Mouse (Mus musculus) yolk sac, embryonic 10.5 days (tissue): ENCODE results near the gene Gm17662.

Experiments
- DNase-seq: peaks from one replicate; pipeline ENCODE4 v3.0.0-alpha.2; 2017; ENCODE audit warnings: low spot score

Gene Gm17662

DNA sequence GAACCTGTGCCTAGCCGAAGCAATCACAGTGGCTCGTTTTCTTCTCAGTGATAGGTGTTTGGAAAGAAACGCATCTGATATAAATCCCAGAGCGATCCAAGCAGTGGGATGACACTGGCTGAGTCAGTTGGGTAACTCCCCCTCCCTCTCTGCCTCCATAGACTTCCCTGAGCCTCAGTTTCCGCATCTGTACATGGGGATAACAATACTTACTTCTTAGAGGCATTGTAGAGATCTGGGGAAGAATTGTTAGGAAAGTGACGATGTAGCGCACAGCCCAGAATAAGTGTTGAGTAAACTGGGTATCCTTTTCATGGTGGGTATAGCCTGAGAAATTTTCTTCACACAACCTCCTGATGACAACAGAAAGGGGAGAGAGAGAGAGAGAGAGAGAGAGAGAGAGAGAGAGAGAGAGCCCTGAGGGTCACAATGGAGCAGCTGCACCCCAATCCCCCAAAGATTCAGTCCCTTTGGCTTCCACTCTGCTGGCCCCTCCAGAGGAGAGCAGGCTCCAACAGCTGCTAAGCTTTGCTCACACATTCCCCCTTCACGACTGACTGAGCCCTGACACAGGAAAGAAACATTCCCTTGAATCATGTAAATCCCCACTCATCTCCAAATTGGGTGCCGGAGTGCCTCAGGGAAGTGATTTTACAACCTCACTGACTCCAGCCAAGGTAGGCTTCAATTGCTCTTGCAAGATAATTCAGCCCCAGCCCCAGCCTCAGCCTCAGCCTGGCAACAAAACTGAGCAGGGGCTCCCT is 31.6 kb downstream of the Gm17662 start:
- DNase-seq = no peak

DNA sequence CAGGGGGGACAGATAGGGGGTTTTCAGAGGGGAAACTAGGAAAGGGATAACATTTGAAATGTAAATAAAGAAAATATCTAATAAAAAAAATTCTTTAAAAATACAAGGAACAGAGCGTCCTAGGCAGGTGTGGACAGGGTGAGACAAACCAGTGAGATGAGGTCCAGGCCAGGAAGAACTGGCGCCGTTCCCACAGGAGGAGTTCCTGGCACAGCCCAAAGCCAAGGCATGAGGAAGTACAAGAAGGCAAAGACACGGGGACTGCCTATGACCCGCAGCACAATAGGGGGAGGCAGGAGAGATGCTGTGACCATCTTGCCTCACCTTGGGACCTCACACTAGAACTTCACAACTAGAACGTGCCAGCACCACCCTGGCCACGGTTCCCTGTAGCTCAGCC is 34.6 kb downstream of the Gm17662 start:
- DNase-seq = no peak

DNA sequence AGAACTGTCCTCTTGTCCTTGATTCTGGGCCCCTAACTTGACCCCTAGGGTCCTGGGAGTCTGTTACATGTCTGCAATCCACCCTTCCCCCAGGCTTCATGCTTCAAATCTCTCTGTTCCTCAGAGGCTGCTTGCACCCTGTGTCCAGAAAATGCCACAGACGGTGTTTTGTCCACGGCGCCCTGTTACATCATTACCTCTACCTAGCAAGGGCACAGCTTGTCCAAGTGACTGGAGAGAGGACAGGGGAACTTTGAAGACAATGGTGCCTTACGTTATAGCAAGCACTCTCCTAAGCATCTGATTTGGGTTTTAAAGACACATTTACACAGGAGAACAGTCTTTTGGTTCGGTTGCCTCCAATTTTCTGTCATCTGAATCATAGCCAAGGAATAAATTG is 36.5 kb downstream of the Gm17662 start:
- DNase-seq = no peak

DNA sequence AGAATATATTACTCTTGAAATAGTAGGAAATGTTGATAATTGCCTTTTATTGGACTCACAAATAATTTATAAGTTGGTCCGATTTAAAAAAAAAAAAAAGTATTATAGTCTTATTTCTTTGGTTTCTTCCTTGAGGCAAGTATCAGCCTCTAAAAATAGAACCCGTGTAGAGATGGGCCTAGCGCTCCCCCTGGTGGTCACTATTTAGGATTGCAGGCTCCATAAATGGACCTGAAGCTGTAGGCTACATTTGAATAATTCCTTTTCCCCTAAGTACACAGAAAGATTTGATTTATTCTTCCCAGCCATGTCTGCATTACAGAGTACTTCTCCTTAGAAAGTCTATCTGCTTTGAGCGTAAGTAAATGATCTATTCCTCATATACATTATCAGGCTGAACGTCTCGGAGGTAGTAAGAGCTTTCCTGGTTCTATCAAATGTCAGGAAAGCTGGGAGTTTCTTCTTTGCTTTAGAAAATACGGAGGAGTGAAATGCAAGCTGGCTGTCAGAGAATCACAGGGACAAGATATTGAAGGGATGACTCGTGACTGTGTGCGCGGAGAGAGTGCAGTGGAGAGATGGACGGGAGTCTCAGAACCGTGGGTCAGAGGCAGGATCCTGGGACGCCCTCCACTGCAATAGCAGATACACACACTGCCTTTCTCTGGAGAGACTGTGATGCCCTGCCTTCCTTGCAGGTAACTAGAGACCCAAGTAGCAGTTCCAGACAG is 37.0 kb downstream of the Gm17662 start:
- peak; percentile 18 for DNase-seq

DNA sequence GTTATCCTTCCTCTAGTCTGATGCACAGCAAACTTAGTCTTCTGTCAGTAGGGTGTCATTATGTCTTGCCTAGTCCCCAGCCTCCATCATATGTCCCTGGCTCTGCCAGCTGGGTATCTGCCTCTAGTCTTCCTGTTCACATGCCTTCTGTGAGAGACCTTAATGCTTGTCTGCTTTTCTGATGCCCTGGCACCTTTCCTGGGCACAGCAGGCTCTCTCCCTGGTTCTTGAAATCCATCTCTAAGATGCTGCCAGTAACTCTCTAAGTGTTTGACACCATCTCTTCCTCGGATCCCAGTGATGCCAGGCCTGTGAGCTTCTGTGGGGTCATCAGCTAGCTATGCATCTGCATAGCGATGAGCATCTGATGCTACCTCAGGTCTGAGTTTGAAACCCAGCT is 45.7 kb downstream of the Gm17662 start:
- no peak for DNase-seq

DNA sequence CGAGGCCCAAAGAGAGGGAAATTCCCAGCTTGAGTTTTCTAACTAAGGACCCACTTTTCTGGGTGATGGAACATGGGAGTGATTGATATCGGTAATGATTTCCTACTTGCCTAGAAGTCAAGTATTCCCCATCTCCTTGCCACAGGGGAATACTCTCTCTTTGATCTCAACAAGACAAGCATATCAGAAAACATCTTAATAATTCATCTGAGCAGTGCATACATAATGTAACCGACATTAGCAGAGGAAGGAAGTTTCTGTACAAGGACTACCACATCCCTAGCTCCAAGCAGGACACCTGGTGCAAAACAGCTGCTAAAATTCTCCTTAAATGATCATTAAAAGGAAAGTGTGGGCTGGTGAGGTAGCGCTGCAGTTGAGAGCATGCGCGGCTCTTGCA is 47.9 kb downstream of the Gm17662 start:
- no peak for DNase-seq
